Mouse (Mus musculus): Measurements from ENCODE around the gene Gfi1b. TPM values are rescaled to one million over a fixed set of nuclear protein-coding genes. Genes with fewer than 3 reads are reported as not detected.

Gene Gfi1b
- polyA plus RNA-seq, 1 experiment from 2014 or later, result 0.80 TPM

Small RNA genes lying within 50 kb of the gene (microRNA-seq; reads per million reads assigned to microRNA genes)
- not detected for gene Gm22824

Other genes starting within 250 kb of the Gfi1b start
- 6.3 and 6.5 TPM in 2 replicates for gene Ppp1r26, start 175.2 kb downstream of the Gfi1b start, polyA plus RNA-seq (2015; fragmentation: Nextera tagmentation; extraction: Ambion mirVana)
- gene 1700007K13Rik, start 155.7 kb downstream of the Gfi1b start, polyA plus RNA-seq (2015; fragmentation: Nextera tagmentation; extraction: Ambion mirVana), result 4.6 and 5.1 TPM in 2 replicates
- gene Mrps2, start 153.9 kb downstream of the Gfi1b start, polyA plus RNA-seq (2015; fragmentation: Nextera tagmentation; extraction: Ambion mirVana), result 49.9 and 52.7 TPM in 2 replicates
- gene Gbgt1, start 125.1 kb downstream of the Gfi1b start, polyA plus RNA-seq (2015; fragmentation: Nextera tagmentation; extraction: Ambion mirVana), result 1.1 and 1.5 TPM in 2 replicates
- gene Gm10134, start 115.9 kb downstream of the Gfi1b start, polyA plus RNA-seq (2015; fragmentation: Nextera tagmentation; extraction: Ambion mirVana), result 3.4 and 3.7 TPM in 2 replicates
- 27.3 and 27.9 TPM in 2 replicates for gene Ralgds, start 108.9 kb downstream of the Gfi1b start, polyA plus RNA-seq (2015; fragmentation: Nextera tagmentation; extraction: Ambion mirVana)
- gene Cel, start 58.6 kb downstream of the Gfi1b start, polyA plus RNA-seq (2015; fragmentation: Nextera tagmentation; extraction: Ambion mirVana), result 0.10 and 0.23 TPM in 2 replicates
- gene Gtf3c5, start 38.2 kb downstream of the Gfi1b start, polyA plus RNA-seq (2015; fragmentation: Nextera tagmentation; extraction: Ambion mirVana), result 45.0 and 45.7 TPM in 2 replicates
- 16.5 and 18.2 TPM in 2 replicates for gene Tsc1, start 19.2 kb upstream of the Gfi1b start, polyA plus RNA-seq (2015; fragmentation: Nextera tagmentation; extraction: Ambion mirVana)
- gene Spaca9, start 77.7 kb upstream of the Gfi1b start, polyA plus RNA-seq (2015; fragmentation: Nextera tagmentation; extraction: Ambion mirVana), result 6.5 and 9.6 TPM in 2 replicates
- 4.2 and 4.7 TPM in 2 replicates for gene Ak8, start 78.2 kb upstream of the Gfi1b start, polyA plus RNA-seq (2015; fragmentation: Nextera tagmentation; extraction: Ambion mirVana)
- 11.4 and 13.2 TPM in 2 replicates for gene Gtf3c4, start 218.4 kb upstream of the Gfi1b start, polyA plus RNA-seq (2015; fragmentation: Nextera tagmentation; extraction: Ambion mirVana)
- gene Ddx31, start 218.4 kb upstream of the Gfi1b start, polyA plus RNA-seq (2015; fragmentation: Nextera tagmentation; extraction: Ambion mirVana), result 13.2 and 15.8 TPM in 2 replicates